Mouse (Mus musculus): Measurements from ENCODE around the gene Olfr585. TPM values are rescaled to one million over a fixed set of nuclear protein-coding genes. Genes with fewer than 3 reads are reported as not detected.

The Olfr585 gene
- total RNA-seq (2021): not detected
- long read RNA-seq, experiment 1: 0 reads
- long read RNA-seq, experiment 2: 0 reads

DNA sequence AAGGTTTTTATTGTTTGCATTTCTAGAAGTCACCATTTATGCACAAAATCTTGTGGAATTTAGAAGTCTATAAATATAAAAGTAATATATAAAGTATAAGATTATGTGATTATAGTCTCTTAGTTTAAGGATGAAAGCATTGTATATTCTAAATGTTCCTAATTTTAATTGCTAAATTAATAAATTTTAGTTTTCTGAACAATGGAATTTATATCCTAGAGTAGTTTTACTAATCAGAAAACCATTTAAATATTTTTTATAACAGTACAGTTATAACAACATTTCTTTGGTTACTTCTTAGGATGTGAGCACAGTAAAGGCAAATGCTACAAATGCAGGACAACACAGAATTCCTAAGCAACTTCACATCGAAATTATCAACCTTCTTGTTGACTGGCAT is at the start of gene Olfr585:
Olfr585 (plus strand) TSS at position 301 of the 400 bp plus-strand sequence.
- no peak for DNase-seq (ENCODE audit: low spot score in 2 of 2)

DNA sequence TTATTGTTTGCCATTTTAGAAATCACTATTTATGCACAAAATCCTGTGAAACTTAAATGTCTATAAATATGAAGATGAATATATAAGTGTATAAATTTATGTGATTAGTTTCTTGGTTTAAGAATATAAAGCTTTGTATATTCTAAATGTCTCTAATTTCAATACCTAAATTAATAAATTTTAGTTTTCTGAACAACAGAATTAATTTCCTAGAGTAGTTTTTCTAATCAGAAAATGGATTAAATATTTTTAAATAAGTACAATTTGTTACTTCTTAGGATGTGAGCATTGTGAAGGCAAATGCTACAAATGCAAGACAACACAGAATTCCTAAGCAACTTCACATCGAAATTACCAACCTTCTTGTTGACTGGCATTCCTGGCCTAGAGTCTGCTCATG is 46.5 kb upstream of the Olfr585 start, which contains the start of gene Olfr583:
Olfr583 (plus strand) TSS at position 301 of the 400 bp plus-strand sequence.
- no peak for DNase-seq (ENCODE audit: low spot score in 2 of 2)

DNA sequence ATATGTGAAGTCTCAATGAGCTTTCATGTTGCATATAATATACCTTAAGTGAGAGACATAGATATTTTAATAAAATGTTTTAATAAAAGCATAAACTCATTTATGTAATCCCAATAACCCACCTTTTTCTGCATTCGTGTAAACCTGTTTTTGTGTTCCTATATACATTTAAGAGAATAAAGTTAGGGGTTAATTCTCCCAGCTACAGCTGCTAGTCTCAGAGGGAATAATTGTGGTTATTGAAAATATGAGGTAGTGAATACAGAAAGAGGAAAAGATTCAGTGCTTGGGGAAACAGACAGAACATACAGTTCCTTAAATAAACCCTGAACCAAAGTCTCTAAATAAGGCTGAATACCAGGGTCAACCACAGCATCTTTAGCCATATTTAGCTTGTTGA is 15.9 kb upstream of the Olfr585 start, which contains the start of gene Olfr584:
Olfr584 (plus strand) TSS at position 301 of the 400 bp plus-strand sequence.
- DNase-seq (ENCODE audit: low spot score in 2 of 2): no peak

DNA sequence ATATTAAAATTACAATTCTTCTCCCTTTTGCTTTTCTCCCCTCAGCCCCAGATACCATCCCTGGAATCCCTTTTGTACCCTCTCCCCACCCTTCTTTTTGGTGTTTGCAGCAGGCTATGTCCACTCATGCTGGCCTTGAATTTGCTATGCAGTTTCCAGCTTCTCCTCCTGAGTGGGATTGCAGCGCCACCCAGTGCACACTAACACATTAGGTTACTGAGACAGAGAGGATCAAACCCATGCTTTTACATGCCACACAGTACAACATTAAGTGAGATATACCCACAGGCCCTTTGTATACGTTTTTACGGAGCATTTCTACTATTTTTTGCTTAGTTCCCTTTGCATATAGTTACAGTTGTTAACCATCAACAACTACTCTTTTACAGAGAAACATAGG is 21.9 kb downstream of the Olfr585 start:
- DNase-seq (ENCODE audit: low spot score in 2 of 2): no peak

DNA sequence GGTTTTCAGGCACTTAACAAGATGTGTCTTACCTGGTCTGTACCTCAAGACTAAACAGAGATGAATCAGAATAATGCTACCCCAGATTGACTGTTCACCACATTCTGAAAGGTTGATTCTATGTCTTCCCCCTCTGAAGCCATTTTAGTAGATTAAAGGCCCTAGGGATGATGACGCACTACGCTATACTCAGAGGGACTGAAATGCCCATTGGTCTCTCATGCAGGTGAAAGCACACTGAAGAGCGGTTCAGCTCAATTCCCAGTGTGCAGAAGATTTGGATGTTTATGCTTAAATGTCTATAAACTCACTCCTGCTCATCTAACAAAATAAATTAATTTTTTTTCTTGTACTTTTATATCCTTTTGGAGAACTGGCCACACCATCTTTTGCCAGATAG is 28.0 kb downstream of the Olfr585 start, which contains the start of gene Olfr586:
Olfr586 (minus strand) TSS at position 101 of the 400 bp plus-strand sequence.
- DNase-seq (ENCODE audit: low spot score in 2 of 2): no peak

DNA sequence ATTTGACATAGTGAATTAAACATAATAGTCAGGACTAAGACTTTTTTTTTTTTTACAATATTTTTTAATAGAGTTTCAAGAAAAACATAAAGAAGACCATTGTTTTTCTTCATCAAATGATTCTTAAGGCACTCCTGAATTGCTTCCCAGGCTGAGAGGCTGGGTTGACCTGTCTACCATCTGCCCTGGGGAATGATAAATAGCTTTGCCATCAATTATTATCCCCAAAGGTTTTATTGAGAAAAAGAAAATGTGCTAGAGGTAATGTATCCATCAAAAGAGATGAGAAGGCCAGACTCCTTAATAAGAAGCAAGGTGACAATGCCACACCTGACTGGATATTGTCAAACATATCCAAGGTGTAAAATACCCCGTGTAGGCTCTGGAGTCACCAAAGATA is 43.1 kb downstream of the Olfr585 start, which contains the start of gene Olfr588-ps1:
Olfr588-ps1 (plus strand) TSS at position 301 of the 400 bp plus-strand sequence.
- DNase-seq (ENCODE audit: low spot score in 2 of 2): no peak

Other genes starting within 250 kb of the Olfr585 start
- not detected for gene Olfr566, start 239.0 kb upstream of the Olfr585 start, total RNA-seq (2021)
- gene Olfr568, start 220.6 kb upstream of the Olfr585 start, total RNA-seq (2021): not detected
- not detected for gene Olfr569, start 206.8 kb upstream of the Olfr585 start, total RNA-seq (2021)
- gene Olfr570, start 203.1 kb upstream of the Olfr585 start, total RNA-seq (2021): not detected
- gene Olfr571, start 180.2 kb upstream of the Olfr585 start, total RNA-seq (2021): not detected
- not detected for gene Olfr572, start 173.3 kb upstream of the Olfr585 start, total RNA-seq (2021)
- gene Olfr573-ps1, start 155.1 kb upstream of the Olfr585 start, total RNA-seq (2021): not detected
- gene Olfr574, start 149.3 kb upstream of the Olfr585 start, total RNA-seq (2021): not detected
- gene Olfr575, start 138.9 kb upstream of the Olfr585 start, total RNA-seq (2021): not detected
- gene Olfr576, start 135.1 kb upstream of the Olfr585 start, total RNA-seq (2021): not detected
- gene Olfr577, start 121.8 kb upstream of the Olfr585 start, total RNA-seq (2021): not detected
- not detected for gene Olfr578, start 108.4 kb upstream of the Olfr585 start, total RNA-seq (2021)
- gene Olfr582, start 59.7 kb upstream of the Olfr585 start, total RNA-seq (2021): not detected
- gene Olfr583, start 46.4 kb upstream of the Olfr585 start, total RNA-seq (2021): not detected
- gene Olfr584, start 15.8 kb upstream of the Olfr585 start, total RNA-seq (2021): not detected
- gene Olfr586, start 27.9 kb downstream of the Olfr585 start, total RNA-seq (2021): not detected
- not detected for gene Olfr588-ps1, start 43.2 kb downstream of the Olfr585 start, total RNA-seq (2021)
- not detected for gene Olfr589, start 58.6 kb downstream of the Olfr585 start, total RNA-seq (2021)
- gene Olfr591, start 80.6 kb downstream of the Olfr585 start, total RNA-seq (2021): not detected
- not detected for gene Olfr592, start 87.1 kb downstream of the Olfr585 start, total RNA-seq (2021)
- not detected for gene Olfr593, start 114.1 kb downstream of the Olfr585 start, total RNA-seq (2021)
- gene Olfr594, start 119.3 kb downstream of the Olfr585 start, total RNA-seq (2021): not detected
- gene Usp17ld, start 154.8 kb downstream of the Olfr585 start, total RNA-seq (2021): not detected
- not detected for gene Olfr596, start 207.9 kb downstream of the Olfr585 start, total RNA-seq (2021)
- gene Olfr597, start 218.6 kb downstream of the Olfr585 start, total RNA-seq (2021): not detected
- not detected for gene Olfr598, start 225.8 kb downstream of the Olfr585 start, total RNA-seq (2021)
- gene Olfr599, start 238.2 kb downstream of the Olfr585 start, total RNA-seq (2021): not detected